Mouse (Mus musculus): ENCODE results near the gene Cabin1. TPM values are rescaled to one million over a fixed set of nuclear protein-coding genes. Genes with fewer than 3 reads are reported as not detected.

The Cabin1 gene
- total RNA-seq, 2 experiments from 2014 or later = 68.0 to 70.4 TPM

- DNase-seq (ENCODE audit: low spot score in 2 of 2) = no peak
Observed at GRCm38 (mm10) chr10:75666451-75667030, 97.6 kb downstream of the Cabin1 start.

DNA sequence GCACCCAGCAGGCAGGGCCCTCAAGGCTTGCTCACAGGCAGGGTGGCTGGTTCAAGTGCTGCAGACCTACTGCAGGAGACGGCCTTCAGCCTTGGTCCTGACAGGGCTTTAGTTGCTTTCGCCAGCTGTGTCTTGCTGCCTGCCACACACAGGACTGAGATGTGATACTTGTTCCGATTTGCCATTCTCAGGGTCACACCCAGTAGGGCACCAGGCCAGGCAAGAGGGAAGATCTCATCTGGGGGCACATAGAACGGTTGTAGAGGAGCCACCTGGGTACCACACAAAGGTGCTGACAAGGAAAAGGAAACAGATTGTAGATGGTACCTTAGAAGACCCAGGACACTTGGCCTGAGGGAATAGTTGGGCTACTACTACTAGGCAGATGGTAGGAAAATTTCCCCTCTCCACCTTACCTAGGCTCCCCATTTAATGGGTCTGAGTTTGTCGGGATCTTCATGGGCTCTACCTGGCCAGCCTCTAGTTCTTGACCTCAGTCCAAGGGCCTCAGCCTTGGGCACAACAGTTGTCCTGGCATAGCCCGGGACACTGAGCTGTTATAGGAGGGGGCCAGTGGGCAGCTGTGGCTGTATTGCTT lies 99.4 kb downstream of the Cabin1 start:
- no peak for DNase-seq (ENCODE audit: low spot score in 2 of 2)
- Histone ChIP-seq H3K4me3 (no peak overlapping the region), H3K27ac (no peak overlapping the region)
- no peak for TF ChIP-seq CTCF (conservative IDR thresholded peaks at IDR 0.05)

More at GRCm38 (mm10) chr10:75666451-75667030, 97.6 kb downstream of the Cabin1 start:
- Histone ChIP-seq H3K4me3 (peak overlapping the region; percentile 64), H3K27ac (peak overlapping the region; percentile 94)
- TF ChIP-seq CTCF (conservative IDR thresholded peaks at IDR 0.05) = no peak

- Histone ChIP-seq H3K4me3 (no peak overlapping the region), H3K27ac (peak overlapping the region; percentile 39; the same call in 1 of the 2 replicates)
- no peak for TF ChIP-seq CTCF (conservative IDR thresholded peaks at IDR 0.05)
- no peak for DNase-seq (ENCODE audit: low spot score in 2 of 2)
Observed at GRCm38 (mm10) chr10:75662575-75662974, 101.6 kb downstream of the Cabin1 start.

GRCm38 (mm10) chr10:75661876-75662275 lies 102.3 kb downstream of the Cabin1 start:
- DNase-seq (ENCODE audit: low spot score in 2 of 2) = no peak
- no peak for TF ChIP-seq CTCF (conservative IDR thresholded peaks at IDR 0.05)
- Histone ChIP-seq H3K4me3 (no peak overlapping the region), H3K27ac (peak overlapping the region; percentile 39; the same call in 1 of the 2 replicates)

DNA sequence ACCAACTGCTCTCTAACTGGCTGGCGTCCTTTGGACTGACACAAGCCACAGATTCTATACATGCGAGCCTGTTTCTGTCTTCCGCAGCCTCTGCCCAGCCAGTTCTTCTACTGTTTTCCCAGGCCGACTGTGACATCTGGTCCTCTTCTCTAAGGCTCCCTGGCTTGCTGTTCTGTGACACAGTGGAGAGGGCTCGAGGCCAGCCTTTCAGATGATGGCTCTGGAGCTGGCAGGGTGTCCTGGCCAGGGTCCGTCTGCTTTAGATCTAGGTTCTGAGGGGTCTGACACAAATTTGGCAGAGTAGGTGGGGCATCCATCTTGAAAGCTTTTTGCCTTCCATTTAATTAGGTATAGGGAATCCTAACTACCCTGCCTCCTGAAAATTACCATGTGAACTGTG lies 102.8 kb downstream of the Cabin1 start:
- Histone ChIP-seq H3K27ac (no peak overlapping the region; the same call in 1 of the 2 replicates), H3K4me3 (no peak overlapping the region)
- no peak for TF ChIP-seq CTCF (conservative IDR thresholded peaks at IDR 0.05)
- no peak for DNase-seq (ENCODE audit: low spot score in 2 of 2)

DNA sequence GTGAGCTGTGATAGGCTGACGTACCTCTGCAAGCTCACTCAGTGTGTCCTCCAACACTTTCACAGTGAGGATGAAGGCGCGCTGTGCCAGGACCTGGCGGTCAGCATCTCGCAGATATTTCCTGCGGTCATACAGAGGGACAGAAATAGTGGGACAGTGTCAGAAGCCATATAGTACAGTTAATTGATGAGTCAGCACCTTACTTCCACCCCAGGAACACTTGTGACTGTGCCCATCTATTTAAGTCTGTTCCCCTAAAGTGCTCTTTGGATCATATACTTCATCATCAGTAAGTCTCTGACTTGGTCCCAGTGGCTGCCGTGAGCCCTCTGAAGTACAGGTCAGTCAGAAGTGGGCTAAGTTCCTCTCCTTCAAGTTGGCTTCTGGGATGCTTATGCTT lies 106.4 kb downstream of the Cabin1 start:
- Histone ChIP-seq H3K27ac (no peak overlapping the region), H3K4me3 (no peak overlapping the region)
- TF ChIP-seq CTCF (conservative IDR thresholded peaks at IDR 0.05) = no peak
- no peak for DNase-seq (ENCODE audit: low spot score in 2 of 2)

GRCm38 (mm10) chr10:75657165-75657564 lies 107.0 kb downstream of the Cabin1 start:
- no peak overlapping the region for H3K27ac ChIP-seq
- DNase-seq (ENCODE audit: low spot score in 2 of 2) = no peak
- H3K4me3 ChIP-seq = no peak overlapping the region
- TF ChIP-seq CTCF (conservative IDR thresholded peaks at IDR 0.05) = no peak

- DNase-seq (ENCODE audit: low spot score in 2 of 2) = no peak
- Histone ChIP-seq H3K27ac (no peak overlapping the region), H3K4me3 (no peak overlapping the region)
- no peak for TF ChIP-seq CTCF (conservative IDR thresholded peaks at IDR 0.05)
Observed at GRCm38 (mm10) chr10:75654053-75654452, 110.1 kb downstream of the Cabin1 start.

DNA sequence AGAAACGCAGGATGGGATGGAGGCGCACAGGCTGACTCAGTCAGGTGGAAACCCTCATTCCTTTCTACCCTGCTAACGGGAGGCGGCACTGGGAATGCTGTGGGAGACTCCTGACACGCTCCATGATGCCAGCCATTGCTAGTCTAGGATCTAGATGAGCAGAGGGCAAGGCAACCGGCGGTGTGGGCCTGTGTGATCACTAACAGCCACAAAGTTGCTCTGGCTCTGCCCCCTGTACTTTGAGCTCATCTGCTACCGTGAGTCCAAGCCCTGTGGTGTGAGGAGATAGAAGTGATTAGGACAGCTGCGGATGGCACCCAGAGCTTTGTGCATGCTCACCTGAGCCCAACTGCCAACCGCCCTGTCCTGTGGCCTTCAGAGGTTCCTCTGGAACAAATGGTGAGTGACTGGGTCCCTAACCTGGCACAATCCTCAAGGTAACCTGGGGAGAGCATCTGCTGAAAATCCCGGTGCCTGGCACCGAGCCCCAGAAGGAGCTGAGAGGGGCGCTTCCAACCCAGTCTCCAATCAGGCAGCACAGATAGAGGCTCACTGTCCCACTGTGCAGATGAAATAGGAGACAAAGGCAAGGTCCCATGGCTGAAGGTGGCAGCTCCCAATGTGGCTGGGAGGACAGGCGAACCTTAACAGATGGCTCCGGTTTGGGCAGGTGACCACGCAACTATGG lies 112.6 kb downstream of the Cabin1 start:
- H3K4me3 ChIP-seq = no peak overlapping the region
- no peak for TF ChIP-seq CTCF (conservative IDR thresholded peaks at IDR 0.05)
- DNase-seq (ENCODE audit: low spot score in 2 of 2) = no peak
- H3K27ac ChIP-seq = no peak overlapping the region

GRCm38 (mm10) chr10:75650306-75650902 lies 113.7 kb downstream of the Cabin1 start:
- Histone ChIP-seq H3K27ac (no peak overlapping the region), H3K4me3 (no peak overlapping the region)
- no peak for DNase-seq (ENCODE audit: low spot score in 2 of 2)
- no peak for TF ChIP-seq CTCF (conservative IDR thresholded peaks at IDR 0.05)

DNA sequence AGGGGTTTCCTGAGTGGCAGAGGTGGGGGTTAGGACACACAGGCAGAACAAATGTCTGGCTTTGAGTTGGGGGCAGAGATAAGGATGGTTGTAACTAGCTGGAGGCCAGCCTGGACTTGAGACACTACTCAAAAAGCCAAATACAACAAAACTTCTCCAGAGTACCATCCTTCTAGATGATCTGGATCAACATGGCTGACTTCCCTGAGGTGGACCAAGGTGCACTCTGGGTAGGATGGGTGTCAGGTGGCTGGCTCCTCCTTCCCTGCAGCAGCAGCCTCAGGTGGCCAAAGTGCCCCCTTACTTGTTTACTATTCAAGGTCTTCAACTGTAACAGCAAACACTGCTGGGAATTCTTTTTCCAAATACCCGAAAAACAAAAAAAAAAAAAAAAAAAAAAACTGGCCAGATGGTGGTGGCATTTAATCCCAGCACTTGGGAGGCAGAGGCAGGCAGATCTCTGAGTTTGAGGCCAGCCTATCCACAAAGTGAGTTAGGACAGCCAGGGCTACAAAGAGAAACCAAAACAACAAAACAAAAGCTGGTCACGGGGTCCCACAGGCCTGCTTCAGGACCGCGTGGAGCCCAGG lies 114.6 kb downstream of the Cabin1 start:
- TF ChIP-seq CTCF (conservative IDR thresholded peaks at IDR 0.05) = no peak
- no peak for DNase-seq (ENCODE audit: low spot score in 2 of 2)
- no peak overlapping the region for H3K27ac ChIP-seq
- no peak overlapping the region for H3K4me3 ChIP-seq

- Histone ChIP-seq H3K27ac (no peak overlapping the region), H3K4me3 (no peak overlapping the region)
- DNase-seq (ENCODE audit: low spot score in 2 of 2) = no peak
- TF ChIP-seq CTCF (conservative IDR thresholded peaks at IDR 0.05) = no peak
Observed at GRCm38 (mm10) chr10:75649001-75649400, 115.1 kb downstream of the Cabin1 start.

DNA sequence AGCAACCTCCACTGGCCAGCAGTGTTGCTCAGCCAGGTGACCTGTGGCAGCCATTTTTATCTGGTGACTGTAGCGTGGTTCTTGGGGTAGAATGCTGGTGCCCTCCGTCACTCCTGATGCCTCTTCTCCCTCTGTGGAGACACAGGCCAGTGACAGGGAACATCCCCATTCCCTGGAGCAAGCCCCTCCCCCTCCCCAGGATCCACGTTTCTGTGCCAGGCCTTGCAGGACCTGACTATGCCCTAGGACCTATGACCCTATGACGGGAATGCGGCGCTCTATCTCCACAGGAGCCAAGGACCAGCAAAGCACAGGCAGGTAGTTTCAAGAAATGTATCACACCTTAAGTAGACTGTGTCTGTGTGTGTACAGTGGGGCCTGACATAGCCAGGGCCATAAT lies 116.0 kb downstream of the Cabin1 start:
- no peak for TF ChIP-seq CTCF (conservative IDR thresholded peaks at IDR 0.05)
- Histone ChIP-seq H3K4me3 (no peak overlapping the region), H3K27ac (no peak overlapping the region)
- no peak for DNase-seq (ENCODE audit: low spot score in 2 of 2)
